Mouse (Mus musculus) heart, postnatal 14 days (tissue): ENCODE results near the gene Nms. TPM values are rescaled to one million over a fixed set of nuclear protein-coding genes. Genes with fewer than 3 reads are reported as not detected.
A peak's percentile ranks its signal among the peaks of the same experiment; 100 is the strongest.

ENCODE experiments used
- DNase-seq, 2 experiments: peaks; one replicate each; pipeline ENCODE4 v3.0.0; 2021 to 2022
- intact Hi-C: fragments of 180-260 bp; cut with DNase I; formaldehyde crosslinking; loops from one replicate; pipeline ENCODE4 v1.15.1; 2025
- total RNA-seq, 2 experiments: library from RNA; stranded (reverse); gene quantifications; 2 replicates each; pipeline ENCODE4 v1.2.3; 2021

The Nms gene
- total RNA-seq, 2 experiments from 2014 or later: not detected

- no peak for DNase-seq
- intact Hi-C loops: no loop called here
Measured at GRCm38 (mm10) chr1:38988357-38988756, 49.4 kb downstream of the Nms start.

- DNase-seq: peak in 1 of 2 experiments; percentile 28
- intact Hi-C loops: no loop called here
Measured at GRCm38 (mm10) chr1:38992365-38992764, 53.4 kb downstream of the Nms start.

Other genes with a start within 250 kb of the Nms start
- 1 to 10 TPM; 2.5 to 3.3 TPM for gene Lonrf2, start 102.4 kb upstream of the Nms start, total RNA-seq
- under 1 TPM; 0.24 to 0.68 TPM for gene Chst10, start 41.0 kb upstream of the Nms start, total RNA-seq
- 10 to 100 TPM; 60.0 to 74.5 TPM for gene Pdcl3, start 46.5 kb downstream of the Nms start, total RNA-seq